Mouse (Mus musculus) lung, postnatal 0 days (tissue): ENCODE measurements around the gene C3. TPM values are rescaled to one million over a fixed set of nuclear protein-coding genes. Genes with fewer than 3 reads are reported as not detected.

Source experiments
- ATAC-seq: fragments of 200-750 bp; cut with Nextera tagmentation; 2 replicates; pipeline ENCODE4 v1.8.0; 2017; ENCODE audit warnings: moderate library complexity
- DNase-seq: peaks from one replicate; pipeline ENCODE4 v3.0.0-alpha.2; 2016; ENCODE audit warnings: low spot score
- H3K27ac ChIP-seq: fragments of 300-500 bp; sonication (generic); 2 replicates; pipeline ENCODE4 v1.5.1; 2014; ENCODE audit warnings: antibody characterized with exemption, mild to moderate bottlenecking, low read length, mixed read lengths
- H3K27me3 ChIP-seq: fragments of 300-500 bp; sonication (generic); replicated peaks from 2 replicates; pipeline ENCODE4 v1.6.1; 2014; ENCODE audit warnings: low read length, mixed read lengths; ENCODE audit not compliant: insufficient read depth
- H3K36me3 ChIP-seq: fragments of 300-500 bp; sonication (generic); 2 replicates; pipeline ENCODE4 v1.6.1; 2014; ENCODE audit warnings: low read length, mixed read lengths; ENCODE audit not compliant: insufficient read depth
- H3K4me1 ChIP-seq: fragments of 300-500 bp; sonication (generic); 2 replicates; pipeline ENCODE4 v1.6.1; 2014; ENCODE audit warnings: antibody characterized with exemption, low read depth, low read length, mixed read lengths; ENCODE audit not compliant: insufficient read depth
- H3K4me2 ChIP-seq: fragments of 300-500 bp; sonication (generic); replicated peaks from 2 replicates; pipeline ENCODE4 v1.6.1; 2014; ENCODE audit warnings: low read depth, mild to moderate bottlenecking, low read length, moderate library complexity, mixed read lengths
- H3K4me3 ChIP-seq: fragments of 300-500 bp; sonication (generic); 2 replicates; pipeline ENCODE4 v1.5.1; 2014; ENCODE audit warnings: low read depth, low read length
- H3K9ac ChIP-seq: fragments of 300-500 bp; sonication (generic); replicated peaks from 2 replicates; pipeline ENCODE4 v1.6.1; 2014; ENCODE audit warnings: low read depth, mild to moderate bottlenecking
- H3K9me3 ChIP-seq: fragments of 300-500 bp; sonication (generic); 2 replicates; pipeline ENCODE4 v1.6.1; 2016; ENCODE audit warnings: low read length, mixed read lengths
- CTCF ChIP-seq: IDR thresholded peaks from 2 replicates; pipeline ENCODE4 v1.5.1; 2016; ENCODE audit warnings: antibody characterized with exemption, mild to moderate bottlenecking
- EP300 ChIP-seq: IDR thresholded peaks from 2 replicates; pipeline ENCODE4 v1.6.1; 2016; ENCODE audit warnings: antibody characterized with exemption, mild to moderate bottlenecking, control low read depth
- WGBS: fragments of 180-500 bp; shearing (Covaris S2); extraction: QIAGEN DNeasy Blood & Tissue Kit; methylation state at CpG from one replicate; pipeline ENCODE4 v1.1.7; 2014; 5-methylcytosine and 5-hydroxymethylcytosine counted together
- polyA plus RNA-seq: library from polyadenylated mRNA; unstranded; fragments of >200 nt; fragmentation: Nextera tagmentation; extraction: Ambion mirVana; gene quantifications from 2 replicates; pipeline ENCODE4 v1.2.1, GENCODE M21; 2015

Gene C3
- polyA plus RNA-seq, 1 experiment from 2014 or later = 55.0 TPM

DNA sequence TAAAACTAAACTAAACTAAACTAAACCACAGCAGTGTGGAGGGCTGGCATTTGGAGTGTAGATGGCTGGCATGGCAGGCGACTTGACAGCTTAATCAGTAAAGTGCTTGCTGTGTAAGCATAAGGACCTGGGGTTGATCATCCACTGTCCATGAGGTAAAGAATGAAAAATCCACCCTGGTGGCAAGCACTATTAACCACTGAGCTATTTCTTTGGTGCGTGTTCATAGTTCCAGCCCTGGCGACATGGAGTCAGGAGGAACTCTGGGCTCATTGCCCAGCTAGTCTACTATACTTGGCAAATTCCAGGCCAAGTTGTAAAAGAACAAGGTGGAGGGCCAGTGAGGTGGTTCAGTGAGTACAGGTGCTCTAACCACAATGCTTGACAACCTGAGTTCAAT lies 20.0 kb downstream of the C3 start:
- no peak for DNase-seq
- Histone ChIP-seq H3K9me3 (no peaks in the 10 kb centered on the region), H3K4me3 (no peak overlapping the region), H3K27me3 (no peaks in the 10 kb centered on the region), H3K36me3 (no peaks in the 10 kb centered on the region), H3K9ac (no peak overlapping the region), H3K27ac (no peak overlapping the region), H3K4me1 (no peaks in the 10 kb centered on the region), H3K4me2 (no peak overlapping the region)
- ATAC-seq = no peak
- no peak for TF ChIP-seq EP300
- WGBS = 74% methylated on average over 3 of the region's 3 CpGs

DNA sequence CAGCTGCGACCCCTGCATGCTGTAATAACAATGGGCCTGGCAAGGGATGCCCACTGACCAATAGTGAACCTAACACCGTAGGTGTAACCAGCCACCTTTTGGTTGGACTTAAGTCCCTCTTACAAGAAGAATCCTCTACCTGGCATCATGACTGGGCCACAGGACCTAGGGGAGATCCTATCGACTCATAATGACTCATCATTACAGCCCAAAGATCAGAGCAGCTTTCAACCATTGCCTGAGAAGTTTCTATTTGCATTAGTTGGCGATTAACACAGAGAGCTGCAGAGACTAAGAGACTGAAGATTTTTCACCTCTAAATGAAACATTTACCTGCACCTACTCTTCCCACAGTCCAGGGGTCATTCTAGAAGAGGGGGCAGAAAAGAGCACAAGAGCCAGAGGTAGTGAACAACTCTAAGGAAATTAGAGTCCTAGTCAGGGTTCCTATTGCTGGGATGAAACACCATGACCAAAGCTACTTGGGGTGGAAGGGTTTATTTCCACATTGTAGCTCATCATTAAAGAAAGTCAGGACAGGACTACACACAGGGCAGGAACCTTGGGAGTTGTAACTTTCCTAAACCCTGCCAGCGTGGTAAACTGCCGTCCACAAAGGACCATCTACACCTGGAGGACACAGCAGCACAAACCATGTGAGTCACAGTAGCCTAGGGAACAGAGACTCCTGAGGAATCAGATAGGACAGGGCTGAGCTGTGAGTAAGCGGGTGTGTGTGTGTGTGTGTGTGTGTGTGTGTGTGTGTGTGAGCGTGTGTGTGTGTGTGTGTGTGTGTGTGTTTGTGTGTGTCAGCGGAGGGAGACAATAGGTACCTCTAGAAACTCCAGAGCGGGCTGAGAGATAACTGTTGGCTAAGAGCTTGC lies 25.9 kb downstream of the C3 start:
- no peak overlapping the region for H3K27ac ChIP-seq
- H3K4me1 ChIP-seq = no peaks in the 10 kb centered on the region
- no peak overlapping the region for H3K4me3 ChIP-seq
- DNase-seq = no peak
- H3K9ac ChIP-seq = no peak overlapping the region
- TF ChIP-seq CTCF (no peak), EP300 (no peak)
- no peaks in the 10 kb centered on the region for H3K9me3 ChIP-seq
- no peaks in the 10 kb centered on the region for H3K36me3 ChIP-seq
- no peaks in the 10 kb centered on the region for H3K27me3 ChIP-seq
- ATAC-seq = no peak
- no peak overlapping the region for H3K4me2 ChIP-seq
- 72% methylated on average over 10 of the region's 10 CpGs for WGBS

DNA sequence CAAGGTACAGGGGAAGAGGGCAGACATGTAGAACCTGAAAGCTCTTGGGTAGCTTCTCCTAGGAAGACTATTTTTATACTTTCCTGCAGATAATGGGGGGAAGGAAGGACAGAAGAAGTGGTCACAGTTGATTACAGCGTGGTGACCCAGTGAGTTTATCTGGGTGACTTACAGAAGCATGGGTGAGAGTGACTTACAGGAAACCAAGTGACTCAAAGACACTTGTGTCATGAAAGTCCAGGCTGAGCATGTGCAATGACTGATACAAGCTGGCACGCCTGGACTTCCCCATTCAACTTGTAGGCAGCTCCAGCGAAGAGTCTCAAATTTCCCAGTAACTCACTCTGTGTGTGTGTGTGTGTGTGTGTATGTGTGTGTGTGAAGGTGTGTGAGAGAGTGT lies 29.7 kb downstream of the C3 start:
- Histone ChIP-seq H3K27me3 (no peaks in the 10 kb centered on the region), H3K4me1 (no peaks in the 10 kb centered on the region), H3K27ac (no peak overlapping the region), H3K4me2 (no peak overlapping the region), H3K4me3 (no peak overlapping the region), H3K9me3 (no peaks in the 10 kb centered on the region), H3K36me3 (no peaks in the 10 kb centered on the region), H3K9ac (no peak overlapping the region)
- peak; percentile 51 for DNase-seq
- no peak for TF ChIP-seq EP300
- TF ChIP-seq CTCF = no peak
- WGBS = 64% methylated on average over 3 of the region's 3 CpGs
- no peak for ATAC-seq

DNA sequence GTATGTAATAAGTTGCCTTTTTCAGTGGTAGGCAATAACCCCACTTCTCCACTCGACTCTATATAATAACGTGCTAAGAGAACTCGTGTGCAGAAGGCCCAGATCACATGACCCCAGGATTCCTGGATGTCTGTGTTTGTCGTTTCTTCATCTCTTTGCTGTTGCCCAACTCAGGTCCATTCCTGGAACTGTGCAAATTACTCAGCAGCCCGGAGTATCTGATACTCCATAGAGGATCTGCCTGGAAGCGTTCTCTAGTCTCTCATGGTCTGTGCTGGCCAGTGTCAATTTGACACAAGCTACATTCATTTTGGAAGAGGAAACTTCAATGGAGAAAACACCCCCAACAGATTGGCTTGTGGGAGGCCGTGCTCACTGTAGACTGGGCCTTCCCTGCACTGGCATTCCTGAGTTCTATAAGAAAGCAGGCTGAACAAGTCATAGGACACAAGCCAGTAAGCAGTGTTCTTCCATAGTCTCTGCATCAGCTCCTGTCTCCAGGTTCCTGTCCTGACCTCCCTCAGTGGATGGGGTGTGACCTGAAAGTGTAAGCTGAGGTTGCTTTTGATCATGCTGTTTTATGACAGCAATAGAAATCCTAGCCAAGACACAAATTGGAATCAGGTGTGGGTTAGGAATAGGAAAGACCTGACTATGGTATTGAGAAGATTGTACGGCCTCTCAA lies 32.5 kb downstream of the C3 start:
- DNase-seq = no peak
- H3K4me2 ChIP-seq = no peak overlapping the region
- H3K4me3 ChIP-seq = no peak overlapping the region
- H3K4me1 ChIP-seq = no peaks in the 10 kb centered on the region
- 75% methylated on average over 8 of the region's 8 CpGs for WGBS
- H3K36me3 ChIP-seq = no peaks in the 10 kb centered on the region
- H3K27ac ChIP-seq = no peak overlapping the region
- H3K27me3 ChIP-seq = no peaks in the 10 kb centered on the region
- no peak overlapping the region for H3K9ac ChIP-seq
- ATAC-seq = peak; percentile 9; the same call in 1 of the 2 replicates
- no peaks in the 10 kb centered on the region for H3K9me3 ChIP-seq
- TF ChIP-seq EP300 = no peak

- DNase-seq (no peak), ATAC-seq (no peak)
- no peak overlapping the region for H3K4me2 ChIP-seq
- TF ChIP-seq EP300 (no peak), CTCF (no peak)
- no peaks in the 10 kb centered on the region for H3K36me3 ChIP-seq
- no peak overlapping the region for H3K27ac ChIP-seq
- H3K4me1 ChIP-seq = no peaks in the 10 kb centered on the region
- 67% methylated on average over 3 of the region's 3 CpGs for WGBS
- H3K27me3 ChIP-seq = no peaks in the 10 kb centered on the region
- H3K9ac ChIP-seq = no peak overlapping the region
- H3K4me3 ChIP-seq = no peak overlapping the region
- no peaks in the 10 kb centered on the region for H3K9me3 ChIP-seq
Measured at GRCm38 (mm10) chr17:57194771-57195170, 33.2 kb downstream of the C3 start.

GRCm38 (mm10) chr17:57194041-57194507 lies 33.9 kb downstream of the C3 start, which contains the start of gene Tnfsf14:
Gene Tnfsf14 (minus strand): TSS chr17:57194177.
- ATAC-seq (peak; percentile 44; the same call in 1 of the 2 replicates), DNase-seq (no peak)
- Histone ChIP-seq H3K27ac (no peak within 1 kb of the TSS), H3K36me3 (no peaks in the 10 kb centered on the region), H3K4me3 (no peak within 1 kb of the TSS), H3K4me2 (no peak within 1 kb of the TSS), H3K27me3 (no peaks in the 10 kb centered on the region), H3K9ac (no peak within 1 kb of the TSS), H3K4me1 (no peaks in the 10 kb centered on the region), H3K9me3 (no peaks in the 10 kb centered on the region)
- TF ChIP-seq CTCF = no peak
- no peak for TF ChIP-seq EP300
- WGBS = 58% methylated on average over 11 of the region's 11 CpGs
